Mouse (Mus musculus) layer of hippocampus, adult 9-10 months (tissue): ENCODE results near the gene Creb3l4.

Experiments
- DNase-seq: peaks from one replicate; pipeline ENCODE4 v3.0.0; 2022; ENCODE audit warnings: low spot score

Gene Creb3l4

GRCm38 (mm10) chr3:90231507-90232333 lies 11.6 kb downstream of the Creb3l4 start, which contains the start of gene Jtb:
TSS of gene Jtb (plus strand) at chr3:90231597.
- peak; percentile 78 for DNase-seq

DNA sequence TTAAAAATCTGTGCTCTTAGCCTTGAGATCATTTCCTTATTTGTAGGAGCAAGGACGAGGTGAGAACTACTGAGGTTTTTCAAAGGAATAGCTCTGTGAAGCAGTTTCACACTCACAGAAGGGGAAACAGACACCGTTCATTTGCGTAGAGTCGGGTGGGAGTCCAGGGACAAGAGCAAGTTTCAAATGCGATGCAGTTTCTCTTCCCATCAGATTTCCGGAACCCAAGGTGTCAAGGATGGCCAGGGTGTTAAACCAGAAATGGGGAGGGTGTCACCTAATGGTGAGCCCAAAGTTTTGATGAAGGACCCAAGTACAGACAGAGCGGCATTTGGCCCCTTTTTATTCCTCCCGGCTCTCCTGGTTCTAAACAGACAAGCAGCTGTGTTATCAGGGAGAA lies 12.2 kb downstream of the Creb3l4 start:
- DNase-seq: no peak

DNA sequence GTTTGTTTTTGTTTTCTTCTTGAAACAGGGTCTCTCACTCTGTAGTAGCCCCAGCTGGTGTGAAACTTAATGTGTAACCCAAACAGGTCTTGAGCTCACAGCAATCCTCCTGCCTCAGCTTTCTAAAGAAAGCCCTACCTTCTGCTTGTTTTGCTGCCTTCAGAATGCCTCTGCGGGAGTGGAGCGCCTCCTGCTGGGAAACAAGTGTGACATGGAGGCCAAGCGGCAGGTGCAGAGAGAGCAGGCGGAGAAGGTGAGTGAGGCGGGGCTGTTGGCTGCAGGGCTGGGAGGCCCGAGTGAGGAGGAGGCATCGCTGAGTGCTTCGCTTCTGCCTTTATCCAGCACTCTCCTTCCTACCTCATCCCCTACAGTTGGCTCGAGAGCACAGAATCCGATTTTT lies 19.0 kb downstream of the Creb3l4 start:
- no peak for DNase-seq

GRCm38 (mm10) chr3:90222941-90223340 lies 20.4 kb downstream of the Creb3l4 start:
- no peak for DNase-seq

- DNase-seq: no peak
These were observed 20.9 kb downstream of the Creb3l4 start for GRCm38 (mm10) chr3:90222455-90222854.

GRCm38 (mm10) chr3:90221123-90221522 lies 22.2 kb downstream of the Creb3l4 start:
- DNase-seq: no peak

DNA sequence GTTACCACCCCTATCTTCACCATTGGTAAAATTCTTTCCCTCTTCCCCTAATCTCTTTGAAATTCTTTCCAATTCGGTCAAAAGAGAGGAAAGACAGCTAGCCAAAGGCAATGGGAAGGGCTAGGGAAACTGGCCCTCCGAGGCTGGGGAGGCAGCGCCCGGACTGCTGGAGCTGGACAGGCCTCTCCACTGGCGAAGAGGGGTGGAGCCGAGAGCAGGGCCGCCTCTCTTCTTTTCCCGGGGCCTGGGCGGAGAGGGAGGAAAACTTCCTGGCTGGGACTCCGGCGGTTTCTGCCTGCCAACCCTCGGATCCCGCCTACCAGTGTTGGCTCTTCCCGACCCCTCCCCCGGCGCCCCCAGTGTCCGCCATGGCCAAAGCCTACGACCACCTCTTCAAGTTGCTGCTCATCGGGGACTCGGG lies 22.8 kb downstream of the Creb3l4 start:
- no peak for DNase-seq

DNA sequence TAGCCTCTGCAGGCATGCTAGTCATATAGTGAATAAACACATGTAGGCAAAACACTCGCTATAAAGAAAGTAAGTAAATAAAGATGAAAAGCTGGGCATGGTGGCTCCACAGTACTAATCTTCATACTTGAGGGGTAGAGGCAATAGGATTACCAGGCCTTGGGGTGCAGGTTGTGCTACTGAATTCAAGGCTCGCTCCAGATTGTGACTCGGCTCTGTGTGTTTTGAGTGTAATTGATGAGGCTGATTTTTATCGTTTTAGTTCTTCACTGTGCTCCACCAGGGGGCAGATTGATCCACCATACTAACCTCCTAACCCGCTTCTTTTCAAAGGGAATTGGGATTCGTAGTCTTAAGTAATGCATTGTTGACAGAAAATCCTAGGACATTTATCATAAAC lies 23.2 kb downstream of the Creb3l4 start:
- peak; percentile 53 for DNase-seq

- no peak for DNase-seq
These were observed 27.4 kb downstream of the Creb3l4 start for GRCm38 (mm10) chr3:90215825-90216380.

DNA sequence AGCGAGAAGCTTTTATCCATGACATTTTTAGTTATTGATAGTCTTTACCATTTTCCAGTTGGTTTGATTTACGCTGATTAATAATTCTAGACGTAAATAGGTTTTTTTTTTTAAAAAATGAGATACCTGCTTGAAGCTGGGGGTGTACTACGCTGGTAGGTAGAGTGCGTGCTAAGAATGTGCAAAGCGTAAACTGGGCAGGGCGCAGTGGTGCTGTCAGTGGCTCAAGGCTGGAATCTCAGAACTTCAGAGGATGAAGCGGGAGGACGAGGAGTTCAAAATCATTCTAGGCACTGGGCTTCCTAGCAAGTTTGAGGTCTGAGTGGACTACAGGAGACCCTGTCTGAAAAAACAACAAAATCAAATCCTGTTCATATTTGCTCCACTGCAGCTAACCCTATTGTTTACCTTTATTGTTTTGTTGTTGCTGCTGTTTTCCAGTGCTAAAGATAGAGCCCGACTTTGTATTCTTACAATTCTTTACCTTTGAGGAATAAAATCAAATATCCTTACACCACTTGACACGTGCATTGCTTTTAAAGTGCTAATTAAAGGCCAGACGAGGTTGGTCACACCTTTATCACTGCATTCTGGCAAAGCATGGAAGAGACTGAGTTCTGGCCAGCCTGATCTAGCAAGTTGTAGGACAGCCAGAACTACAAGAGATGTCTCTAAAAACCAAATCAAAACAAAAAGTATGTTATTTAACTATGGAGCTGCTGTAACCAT lies 29.2 kb downstream of the Creb3l4 start:
- no peak for DNase-seq

- peak; percentile 95 for DNase-seq
These were observed 29.9 kb downstream of the Creb3l4 start, which contains the start of the genes Rps27 and Rab13 for GRCm38 (mm10) chr3:90213377-90213866. TSS of gene Rps27 (minus strand) at chr3:90213651. TSS of gene Rab13 (plus strand) at chr3:90213695.

DNA sequence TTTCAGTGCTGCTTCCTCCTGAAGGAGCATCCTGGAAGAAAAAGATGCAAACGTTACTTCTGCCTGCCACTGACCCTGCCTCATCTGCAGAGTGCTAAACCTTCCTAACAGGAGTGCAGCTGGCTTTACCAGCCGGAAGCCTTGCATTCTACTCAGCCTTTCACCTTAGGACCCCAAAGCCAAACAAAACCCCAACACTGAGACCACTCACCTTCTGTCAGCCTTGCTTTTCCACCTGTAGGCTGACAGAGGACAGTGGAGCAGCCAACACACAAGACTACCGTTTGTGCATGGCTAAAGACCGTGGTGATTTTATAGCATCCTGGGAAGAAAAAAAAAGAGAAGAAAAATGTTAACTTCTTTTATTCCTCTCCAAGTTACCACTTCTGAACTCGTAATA lies 30.6 kb downstream of the Creb3l4 start:
- DNase-seq: no peak

- no peak for DNase-seq
These were observed 31.6 kb downstream of the Creb3l4 start for GRCm38 (mm10) chr3:90211475-90212398.

DNA sequence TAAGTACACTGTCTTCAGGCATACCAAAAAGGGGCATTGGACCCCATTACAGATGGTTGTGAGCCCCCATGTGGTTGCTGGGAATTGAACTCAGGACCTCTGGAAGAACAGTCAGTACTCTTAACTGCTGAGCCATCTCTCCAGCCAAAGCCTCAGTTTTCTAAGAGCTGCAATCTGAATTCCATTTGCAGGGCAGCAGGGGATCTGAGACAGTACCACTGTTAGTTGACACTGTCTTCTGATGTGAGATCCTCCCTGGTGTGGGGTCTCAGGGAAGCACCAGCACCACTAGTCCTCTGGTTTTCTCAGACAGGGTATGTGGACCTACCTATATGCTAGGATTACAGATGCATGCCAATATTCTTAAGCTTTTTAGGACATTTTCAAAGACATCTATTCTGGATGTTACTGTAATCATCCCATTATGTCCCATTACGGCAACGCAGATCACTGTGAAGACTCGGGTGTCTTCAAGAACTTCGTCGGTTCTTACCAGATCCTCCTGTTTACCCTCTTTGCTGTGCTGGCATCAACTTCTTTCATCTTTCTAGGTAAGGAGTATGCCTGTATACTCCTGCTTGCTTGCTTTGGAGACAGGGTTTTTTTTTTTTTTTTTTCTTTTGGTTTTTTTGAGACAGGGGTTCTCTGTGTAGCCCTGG lies 33.3 kb downstream of the Creb3l4 start:
- no peak for DNase-seq

DNA sequence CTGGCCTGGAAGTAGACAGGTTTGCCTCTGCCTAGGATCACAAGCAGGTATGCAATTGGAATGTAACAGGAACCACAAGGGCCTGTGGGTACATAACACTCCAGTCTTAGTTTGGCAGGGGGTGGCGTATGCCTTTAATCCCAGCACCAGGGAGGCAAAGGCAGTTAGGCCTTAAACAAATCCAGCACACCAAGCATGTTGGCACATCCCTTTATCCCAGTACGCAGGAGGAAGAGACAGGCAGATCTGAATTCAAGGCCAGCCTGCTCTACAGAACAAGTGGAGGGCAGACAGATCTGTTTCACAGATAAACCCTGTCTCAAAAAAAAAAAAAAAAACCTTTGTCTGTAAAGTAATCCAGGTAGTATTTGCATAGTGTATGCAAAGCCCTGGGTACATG lies 34.6 kb downstream of the Creb3l4 start:
- no peak for DNase-seq

GRCm38 (mm10) chr3:90204582-90204981 lies 38.7 kb downstream of the Creb3l4 start:
- no peak for DNase-seq

- DNase-seq: no peak
These were observed 39.7 kb downstream of the Creb3l4 start for GRCm38 (mm10) chr3:90203619-90204018.

DNA sequence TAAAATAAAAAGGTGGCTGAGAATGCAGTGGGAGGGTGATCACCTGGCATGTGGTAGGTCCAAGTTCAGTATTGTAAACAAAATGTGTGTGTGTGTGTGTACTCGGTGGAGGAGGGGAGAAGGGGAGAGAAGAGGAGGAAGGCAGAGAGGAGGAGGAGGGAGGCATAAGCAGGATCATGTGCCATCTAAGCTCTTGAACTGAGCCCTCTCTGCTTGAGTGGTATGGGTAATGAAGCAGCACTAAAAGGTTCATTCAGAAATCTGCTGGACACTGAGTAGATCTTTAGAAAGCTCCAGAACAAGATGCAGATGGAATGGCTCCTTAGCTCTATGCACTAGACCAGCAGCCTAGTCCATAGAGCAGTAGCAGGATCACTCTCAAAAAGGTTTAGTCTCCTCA lies 40.4 kb downstream of the Creb3l4 start:
- DNase-seq: no peak

GRCm38 (mm10) chr3:90197548-90197947 lies 45.8 kb downstream of the Creb3l4 start:
- DNase-seq: no peak

DNA sequence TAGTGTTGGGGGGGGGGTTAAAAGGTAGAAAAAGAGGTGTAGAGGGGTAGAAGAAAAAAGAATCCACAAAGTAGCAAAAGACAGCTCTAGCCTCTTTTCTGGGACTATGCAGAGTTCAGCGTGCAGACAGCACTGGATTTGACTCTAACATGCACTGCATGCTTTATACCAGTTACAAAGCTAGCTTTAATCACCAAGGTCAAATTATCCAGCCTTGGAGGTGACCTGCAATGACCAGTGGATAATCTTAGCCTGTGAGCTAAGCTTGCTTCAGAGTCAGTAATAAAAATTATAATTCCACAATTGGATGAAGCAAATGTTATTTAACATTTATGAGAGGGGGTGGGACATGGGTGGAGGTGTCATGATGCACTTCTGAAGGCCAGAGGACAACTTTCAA lies 47.7 kb downstream of the Creb3l4 start:
- no peak for DNase-seq

DNA sequence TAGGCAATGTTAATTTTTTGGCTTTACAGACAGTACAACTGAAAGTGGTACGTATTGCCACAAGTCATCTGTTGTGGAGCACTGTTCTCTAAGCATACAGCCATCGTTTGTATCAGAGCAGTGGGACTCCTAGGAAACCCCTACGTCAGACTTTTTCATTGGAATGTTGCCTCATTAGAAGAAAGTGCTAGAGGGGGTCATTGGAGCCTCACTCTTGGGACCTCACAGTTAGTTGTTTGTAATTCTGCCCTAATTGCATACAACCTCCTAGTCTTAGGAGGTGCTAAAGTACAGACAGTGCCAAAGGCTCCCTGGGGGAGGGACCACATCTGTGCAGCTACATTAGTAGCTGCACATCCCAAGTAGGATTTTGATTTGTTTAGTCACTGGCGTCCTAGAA lies 48.6 kb downstream of the Creb3l4 start:
- no peak for DNase-seq
